Mouse (Mus musculus) lung, postnatal 0 days (tissue): ENCODE data around the gene Lats2.

Source experiments
- CTCF ChIP-seq: IDR thresholded peaks from 2 replicates; pipeline ENCODE4 v1.5.1; 2016; ENCODE audit warnings: antibody characterized with exemption, mild to moderate bottlenecking
- EP300 ChIP-seq: IDR thresholded peaks from 2 replicates; pipeline ENCODE4 v1.6.1; 2016; ENCODE audit warnings: antibody characterized with exemption, mild to moderate bottlenecking, control low read depth

DNA sequence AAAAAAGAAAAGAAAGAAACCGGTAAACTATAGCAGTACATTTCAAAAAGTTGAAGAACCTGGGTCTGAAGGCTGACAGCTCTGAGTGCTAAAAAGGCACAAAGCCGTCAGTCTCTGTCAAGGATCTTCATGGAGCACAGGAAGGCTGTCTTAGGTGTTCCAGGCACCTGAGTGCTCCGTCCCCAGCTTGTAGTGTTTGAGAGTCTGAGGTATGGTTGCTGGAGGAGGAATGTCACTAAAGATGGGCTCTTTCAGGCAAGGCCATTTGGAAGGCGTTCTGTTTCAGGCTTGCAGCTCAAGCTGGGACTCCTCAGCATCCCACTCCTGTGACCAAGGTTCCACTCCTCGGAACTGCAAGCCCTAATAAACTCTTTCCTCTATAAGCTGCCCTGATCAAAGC, 70.7 kb downstream of the Lats2 start:
- TF ChIP-seq CTCF (no peak), EP300 (no peak)
